Mouse (Mus musculus) lung, adult 2 months (tissue): ENCODE results near the gene Gm20388.

ENCODE experiments used
- CTCF ChIP-seq: fragments of 200-500 bp; IDR thresholded peaks from 2 replicates; pipeline ENCODE4 v1.5.1; 2011; ENCODE audit warnings: mild to moderate bottlenecking, low read length, control low read depth; ENCODE audit not compliant: insufficient read depth
- POLR2A ChIP-seq: fragments of 200-500 bp; IDR thresholded peaks from 2 replicates; pipeline ENCODE4 v1.6.1; 2011; ENCODE audit warnings: low read depth, mild to moderate bottlenecking, control low read depth, low read length, borderline replicate concordance; ENCODE audit errors: extremely low read depth

DNA sequence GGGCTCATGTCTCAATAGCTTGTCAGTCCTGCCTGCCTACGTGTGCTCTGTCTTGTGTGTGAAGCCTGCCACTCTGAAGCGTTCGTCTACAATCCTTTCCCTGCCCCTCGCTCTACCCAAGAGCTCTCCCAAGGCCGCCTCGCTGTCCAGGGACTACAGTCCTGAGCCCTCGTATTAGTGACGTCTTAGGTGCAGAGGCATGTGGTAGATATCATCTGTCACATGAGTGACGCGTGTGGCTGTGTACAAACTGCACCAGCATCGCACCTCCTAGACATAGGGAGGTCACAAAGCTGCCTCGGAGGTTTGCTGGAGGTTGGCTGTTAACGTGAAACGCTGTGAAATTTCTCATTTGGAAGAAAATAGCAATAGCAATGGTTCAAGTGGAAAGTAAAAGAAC lies 1806.9 kb downstream of the Gm20388 start:
- no peak for TF ChIP-seq CTCF
- no peak for TF ChIP-seq POLR2A
